Mouse (Mus musculus) kidney, postnatal 0 days (tissue): ENCODE data around the gene Tnrc6b. TPM values are rescaled to one million over a fixed set of nuclear protein-coding genes. Genes with fewer than 3 reads are reported as not detected.
A peak's percentile ranks its signal among the peaks of the same experiment; 100 is the strongest.

Source experiments
- ATAC-seq: fragments of 200-750 bp; cut with Nextera tagmentation; replicated peaks from 2 replicates; pipeline ENCODE4 v1.8.0; 2017; ENCODE audit warnings: low read depth, moderate number of reproducible peaks, moderate TSS enrichment, moderate library complexity; ENCODE audit not compliant: low FRiP score
- DNase-seq: peaks from one replicate; pipeline ENCODE4 v3.0.0-alpha.2; 2016; ENCODE audit warnings: low spot score
- H3K27ac ChIP-seq: fragments of 300-500 bp; sonication (generic); 2 replicates; pipeline ENCODE4 v1.5.1; 2014; ENCODE audit warnings: mild to moderate bottlenecking
- H3K27me3 ChIP-seq: fragments of 300-500 bp; sonication (generic); 2 replicates; pipeline ENCODE4 v1.6.1; 2014; ENCODE audit warnings: low read length, mixed read lengths; ENCODE audit not compliant: insufficient read depth
- H3K36me3 ChIP-seq: fragments of 300-500 bp; sonication (generic); 2 replicates; pipeline ENCODE4 v1.6.1; 2014; ENCODE audit warnings: low read length, mixed read lengths; ENCODE audit not compliant: insufficient read depth
- H3K4me1 ChIP-seq: fragments of 300-500 bp; sonication (generic); replicated peaks from 2 replicates; pipeline ENCODE4 v1.6.1; 2014; ENCODE audit warnings: antibody characterized with exemption, low read length, mixed read lengths; ENCODE audit not compliant: insufficient read depth
- H3K4me2 ChIP-seq: fragments of 300-500 bp; sonication (generic); 2 replicates; pipeline ENCODE4 v1.6.1; 2014; ENCODE audit warnings: mild to moderate bottlenecking, low read length, moderate library complexity, mixed read lengths
- H3K4me3 ChIP-seq: fragments of 300-500 bp; sonication (generic); replicated peaks from 2 replicates; pipeline ENCODE4 v1.5.1; 2014; ENCODE audit warnings: low read depth, low read length
- H3K9ac ChIP-seq: fragments of 300-500 bp; sonication (generic); 2 replicates; pipeline ENCODE4 v1.6.1; 2014; ENCODE audit warnings: low read depth, low read length
- H3K9me3 ChIP-seq: fragments of 300-500 bp; sonication (generic); replicated peaks from 2 replicates; pipeline ENCODE4 v1.6.1; 2016; ENCODE audit warnings: low read length, inconsistent platforms, mixed read lengths
- CTCF ChIP-seq: IDR thresholded peaks from 2 replicates; pipeline ENCODE4 v1.5.1; 2016; ENCODE audit warnings: antibody characterized with exemption, low read depth, mild to moderate bottlenecking, moderate library complexity
- whole genome bisulfite sequencing: fragments of 180-500 bp; shearing (Covaris S2); extraction: QIAGEN DNeasy Blood & Tissue Kit; methylation state at CpG from one replicate; pipeline ENCODE4 v1.1.7; 2014; 5-methylcytosine and 5-hydroxymethylcytosine counted together
- polyA plus RNA-seq: library from polyadenylated mRNA; unstranded; fragments of >200 nt; fragmentation: Nextera tagmentation; extraction: Ambion mirVana; gene quantifications from 2 replicates; pipeline ENCODE4 v1.2.1, GENCODE M21; 2015

Gene Tnrc6b
- polyA plus RNA-seq, 1 experiment from 2014 or later, result 11.2 TPM

DNA sequence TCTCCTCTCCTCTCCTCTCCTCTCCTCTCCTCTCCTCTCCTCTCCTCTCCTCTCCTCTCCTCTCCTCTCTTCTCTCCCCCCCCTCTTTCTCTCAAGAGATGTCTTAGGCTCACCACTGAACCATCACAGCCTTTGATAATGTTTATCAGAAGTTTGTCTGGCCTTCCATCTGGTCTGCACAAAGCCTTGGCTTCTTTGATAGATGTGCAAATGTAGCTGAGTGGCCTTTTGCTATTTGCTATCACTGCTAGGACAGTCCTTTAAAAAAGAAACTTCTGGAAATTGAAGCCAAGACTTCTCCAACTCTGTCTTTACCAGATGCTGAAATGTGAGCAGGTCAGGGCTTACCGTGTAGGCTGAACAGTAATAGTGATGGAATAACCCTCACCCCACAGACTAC lies 90.5 kb downstream of the Tnrc6b start:
- Histone ChIP-seq H3K4me1 (peaks cover 11% of the 10 kb centered on the region; the same call in 1 of the 2 replicates), H3K4me2 (no peak overlapping the region), H3K36me3 (no peaks in the 10 kb centered on the region), H3K27ac (no peak overlapping the region), H3K27me3 (no peaks in the 10 kb centered on the region), H3K4me3 (no peak overlapping the region), H3K9me3 (no peaks in the 10 kb centered on the region), H3K9ac (no peak overlapping the region)
- WGBS, result 13% methylated on average over 1 of the region's 1 CpGs
- ATAC-seq (no peak), DNase-seq (no peak)
- TF ChIP-seq CTCF, result no peak

DNA sequence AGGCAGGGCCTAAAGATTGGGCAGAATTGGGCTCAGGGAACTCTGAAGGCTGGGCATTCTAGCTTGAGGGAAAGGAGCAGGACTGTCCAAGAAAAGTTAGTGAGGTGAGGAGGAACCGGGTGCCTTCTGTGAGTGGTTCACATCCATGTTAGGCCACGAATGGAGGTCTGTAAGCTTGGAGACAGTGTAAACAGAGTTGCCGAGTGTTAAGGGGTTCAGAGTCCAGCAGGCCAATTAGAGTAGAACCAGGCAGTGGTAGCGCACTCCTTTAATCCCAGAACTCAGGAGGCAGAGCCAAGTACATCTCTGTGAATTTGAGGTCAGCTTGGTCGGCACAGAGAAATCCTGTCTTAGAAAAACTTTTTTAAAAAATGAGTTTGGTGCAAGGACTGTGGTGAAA lies 96.0 kb downstream of the Tnrc6b start:
- WGBS, result 75% methylated on average over 5 of the region's 5 CpGs
- ATAC-seq (no peak), DNase-seq (no peak)
- Histone ChIP-seq H3K36me3 (no peaks in the 10 kb centered on the region), H3K9me3 (no peaks in the 10 kb centered on the region), H3K9ac (no peak overlapping the region), H3K27me3 (no peaks in the 10 kb centered on the region), H3K4me2 (no peak overlapping the region), H3K4me1 (no peaks in the 10 kb centered on the region), H3K4me3 (no peak overlapping the region), H3K27ac (no peak overlapping the region)
- no peak for TF ChIP-seq CTCF

DNA sequence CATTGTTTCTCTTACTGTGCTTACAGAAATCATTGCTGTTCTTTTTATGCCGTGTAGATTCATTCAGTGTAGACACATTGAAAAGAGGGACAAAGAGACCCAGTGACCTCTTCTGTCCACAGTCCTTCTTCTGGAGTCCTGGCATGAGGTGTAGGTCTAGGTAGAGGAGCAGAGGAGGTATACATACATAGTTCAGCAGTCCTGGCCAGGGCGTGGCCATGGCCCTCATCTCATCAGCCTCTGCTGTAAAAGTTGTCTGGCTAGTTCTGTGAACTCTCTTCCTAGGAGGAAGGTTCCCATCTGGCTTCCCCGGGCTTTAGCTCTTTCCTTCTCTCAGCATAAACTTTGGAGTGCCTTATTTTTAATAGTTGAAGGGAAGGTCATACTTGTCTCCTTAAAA lies 99.1 kb downstream of the Tnrc6b start:
- no peak for TF ChIP-seq CTCF

DNA sequence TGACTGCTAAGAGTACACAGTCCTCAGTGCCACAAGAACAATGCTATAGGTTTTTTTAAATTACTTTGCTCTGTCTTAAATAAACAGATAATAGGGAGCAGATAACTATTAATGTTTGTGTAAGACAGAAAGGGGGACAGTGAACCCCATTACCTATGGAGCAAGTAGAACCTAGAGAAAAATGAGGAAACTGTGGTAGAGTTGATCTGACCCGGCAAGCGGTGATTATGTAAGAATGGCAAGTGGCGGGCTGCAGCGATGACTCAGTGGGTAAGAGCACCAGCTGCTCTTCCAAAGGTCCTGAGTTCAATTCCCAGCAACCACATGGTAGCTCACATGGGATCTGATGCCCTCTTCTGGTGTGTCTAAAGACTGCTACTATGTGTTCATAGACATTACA lies 101.7 kb downstream of the Tnrc6b start:
- no peaks in the 10 kb centered on the region for H3K9me3 ChIP-seq
- H3K36me3 ChIP-seq, result no peaks in the 10 kb centered on the region
- WGBS, result 97% methylated on average over 4 of the region's 4 CpGs
- H3K27ac ChIP-seq, result no peak overlapping the region
- no peaks in the 10 kb centered on the region for H3K4me1 ChIP-seq
- H3K4me2 ChIP-seq, result no peak overlapping the region
- DNase-seq, result no peak
- TF ChIP-seq CTCF, result no peak
- H3K9ac ChIP-seq, result no peak overlapping the region
- H3K27me3 ChIP-seq, result no peaks in the 10 kb centered on the region
- ATAC-seq, result no peak
- no peak overlapping the region for H3K4me3 ChIP-seq

More for the DNA sequence above, 99.1 kb downstream of the Tnrc6b start:
- no peak overlapping the region for H3K4me3 ChIP-seq
- no peaks in the 10 kb centered on the region for H3K9me3 ChIP-seq
- H3K9ac ChIP-seq, result no peak overlapping the region
- no peaks in the 10 kb centered on the region for H3K4me1 ChIP-seq
- no peaks in the 10 kb centered on the region for H3K36me3 ChIP-seq
- H3K4me2 ChIP-seq, result no peak overlapping the region
- H3K27me3 ChIP-seq, result no peaks in the 10 kb centered on the region
- DNase-seq, result no peak
- ATAC-seq, result no peak
- 81% methylated on average over 3 of the region's 3 CpGs for WGBS
- H3K27ac ChIP-seq, result no peak overlapping the region

DNA sequence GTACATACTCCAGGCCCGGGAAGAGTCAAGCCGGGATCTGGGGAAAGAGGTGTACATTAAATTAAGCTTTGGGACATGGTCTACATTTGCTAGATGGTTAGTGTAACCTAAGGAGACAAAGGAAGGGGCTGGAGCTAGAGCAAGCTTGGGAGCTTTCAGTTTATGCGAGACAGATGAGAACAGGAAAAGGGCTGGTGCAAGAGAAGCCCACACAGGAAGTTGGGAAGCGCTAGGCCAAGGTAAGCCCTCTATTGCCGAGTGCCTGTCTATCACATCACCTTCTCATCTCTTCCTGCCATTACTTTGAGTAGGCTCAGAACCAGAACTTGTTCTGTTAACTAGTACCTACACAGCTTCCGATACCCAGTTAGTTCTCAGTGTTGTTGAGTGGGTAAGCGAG lies 103.7 kb downstream of the Tnrc6b start:
- Histone ChIP-seq H3K27ac (no peak overlapping the region; the same call in 1 of the 2 replicates), H3K9me3 (no peaks in the 10 kb centered on the region), H3K4me1 (no peaks in the 10 kb centered on the region), H3K4me2 (no peak overlapping the region), H3K9ac (no peak overlapping the region), H3K27me3 (no peaks in the 10 kb centered on the region), H3K4me3 (no peak overlapping the region), H3K36me3 (no peaks in the 10 kb centered on the region)
- ATAC-seq (no peak), DNase-seq (peak; percentile 21)
- 79% methylated on average over 7 of the region's 7 CpGs for WGBS
- no peak for TF ChIP-seq CTCF

DNA sequence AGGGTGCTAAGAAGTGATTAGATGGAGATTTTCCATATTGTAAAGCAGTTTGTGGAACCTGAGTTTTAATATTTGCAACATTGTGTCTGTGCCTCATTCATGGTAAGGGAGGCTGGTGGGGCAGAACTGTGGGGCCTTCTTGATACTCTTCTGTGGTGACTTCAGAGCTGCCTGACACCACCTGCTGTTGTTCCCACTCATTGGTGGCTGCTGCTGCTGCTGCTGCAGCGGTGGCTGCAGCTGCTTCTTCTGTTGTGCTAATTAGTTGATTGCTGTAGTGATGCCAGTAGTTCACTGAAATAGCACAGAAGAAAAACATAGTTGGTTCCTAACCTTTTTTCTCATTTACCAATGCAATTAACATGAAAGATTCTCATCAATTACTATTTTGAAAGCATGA lies 111.2 kb downstream of the Tnrc6b start:
- H3K36me3 ChIP-seq, result 0 out of 2 replicates have a peak, but pooled peaks cover 3% of the 10 kb centered on the region
- H3K4me1 ChIP-seq, result 0 out of 2 replicates have a peak, but pooled peaks cover 2% of the 10 kb centered on the region
- H3K4me3 ChIP-seq, result no peak overlapping the region
- no peaks in the 10 kb centered on the region for H3K9me3 ChIP-seq
- no peak for DNase-seq
- WGBS, result 11% methylated on average over 1 of the region's 1 CpGs
- H3K4me2 ChIP-seq, result no peak overlapping the region
- H3K27ac ChIP-seq, result no peak overlapping the region
- H3K27me3 ChIP-seq, result no peaks in the 10 kb centered on the region
- no peak overlapping the region for H3K9ac ChIP-seq
- no peak for ATAC-seq
- TF ChIP-seq CTCF, result no peak

DNA sequence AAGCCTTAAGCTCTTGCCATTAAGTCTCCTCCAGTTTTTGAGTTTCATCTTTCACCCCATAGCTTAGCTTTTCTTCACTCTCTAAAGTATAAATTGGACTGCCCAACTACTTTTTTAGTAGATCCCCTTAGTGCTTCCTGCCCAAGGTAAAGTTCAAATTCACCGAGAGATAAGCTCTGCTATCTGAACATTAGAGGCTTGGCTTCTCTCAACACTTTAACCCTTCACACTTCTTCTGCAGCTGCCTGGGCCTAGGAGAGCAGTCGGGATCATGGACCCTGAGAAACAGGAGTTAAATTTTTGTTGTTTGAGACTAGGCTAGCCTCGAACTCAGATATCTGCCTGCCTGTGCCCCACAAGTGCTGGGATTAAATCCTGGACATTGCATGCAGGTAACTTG lies 120.1 kb downstream of the Tnrc6b start:
- no peaks in the 10 kb centered on the region for H3K4me1 ChIP-seq
- TF ChIP-seq CTCF, result no peak
- ATAC-seq (no peak), DNase-seq (no peak)
- no peaks in the 10 kb centered on the region for H3K9me3 ChIP-seq
- no peaks in the 10 kb centered on the region for H3K27me3 ChIP-seq
- no peak overlapping the region for H3K27ac ChIP-seq
- H3K36me3 ChIP-seq, result no peaks in the 10 kb centered on the region; the same call in 1 of the 2 replicates
- H3K4me2 ChIP-seq, result no peak overlapping the region
- 69% methylated on average over 3 of the region's 3 CpGs for WGBS
- H3K9ac ChIP-seq, result no peak overlapping the region
- no peak overlapping the region for H3K4me3 ChIP-seq
